ENCODE assay signal across 1 mouse cellular context in the genomic region with DNA sequence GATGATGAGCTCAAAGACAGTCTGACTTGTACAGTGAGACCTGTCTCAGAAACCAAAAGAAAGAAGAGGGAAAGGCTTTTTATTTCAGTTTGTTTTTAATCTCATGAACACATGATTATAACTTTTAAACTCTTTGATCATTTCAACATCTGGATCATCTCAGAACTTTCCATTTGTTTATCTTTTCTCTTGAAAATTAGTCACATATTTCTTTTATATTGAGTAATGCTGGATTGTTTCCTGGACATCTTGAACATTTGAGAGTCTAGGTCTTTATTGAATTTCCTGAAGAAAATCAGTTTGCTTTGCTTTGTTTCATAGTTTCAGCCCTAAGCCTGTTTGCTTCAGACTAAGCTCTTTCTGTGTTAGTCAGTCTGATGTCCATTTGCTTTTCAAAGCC.
TF ChIP-seq lines count a peak whose summit lies in the region.

No protein-coding gene starts in this region.

TF ChIP-seq in CH12.LX, 34 proteins besides CTCF, POLR2A, EP300 and RAD21:
- no peak for TF ChIP-seq NRF1 (IDR thresholded peaks at IDR 0.05; ENCODE audit: low read depth, low read length)
- no peak for TF ChIP-seq GABPA (IDR thresholded peaks at IDR 0.05; ENCODE audit: insufficient replicate concordance, low read depth, low read length)
- no peak for TF ChIP-seq ELF1 (IDR thresholded peaks at IDR 0.05; ENCODE audit: low read depth, low read length)
- TF ChIP-seq SIN3A (IDR thresholded peaks at IDR 0.05; ENCODE audit: low read length), result no peak
- no peak for TF ChIP-seq SMC3 (IDR thresholded peaks at IDR 0.05; ENCODE audit: low read depth, low read length)
- TF ChIP-seq MAX (IDR thresholded peaks at IDR 0.05; ENCODE audit: low read length), result no peak
- TF ChIP-seq ETS1 (conservative IDR thresholded peaks at IDR 0.05; ENCODE audit: low read depth, low read length), result no peak
- no peak for TF ChIP-seq USF1 (IDR thresholded peaks at IDR 0.05; ENCODE audit: low read depth, low read length)
- no peak for TF ChIP-seq CHD2 (IDR thresholded peaks at IDR 0.05; ENCODE audit: low read length)
- TF ChIP-seq MAFK (IDR thresholded peaks at IDR 0.05; ENCODE audit: insufficient replicate concordance, low read length), result no peak
- TF ChIP-seq RCOR1 (conservative IDR thresholded peaks at IDR 0.05; ENCODE audit: low read depth, low read length), result no peak
